Mouse (Mus musculus) forebrain, embryonic 16.5 days (tissue): Measurements from ENCODE around the gene P4hb. TPM values are rescaled to one million over a fixed set of nuclear protein-coding genes. Genes with fewer than 3 reads are reported as not detected.

ENCODE experiments used
- ATAC-seq: fragments of 200-750 bp; cut with Nextera tagmentation; 2 replicates; pipeline ENCODE4 v1.8.0; 2017; ENCODE audit warnings: mild to moderate bottlenecking, moderate library complexity
- H3K27ac ChIP-seq: fragments of 300-500 bp; sonication (generic); 2 replicates; pipeline ENCODE4 v1.5.1; 2014; ENCODE audit warnings: low read length, control low read depth
- H3K27me3 ChIP-seq: fragments of 300-500 bp; sonication (generic); replicated peaks from 2 replicates; pipeline ENCODE4 v1.6.1; 2014; ENCODE audit warnings: low read length; ENCODE audit not compliant: control insufficient read depth, insufficient read depth
- H3K36me3 ChIP-seq: fragments of 300-500 bp; sonication (generic); 2 replicates; pipeline ENCODE4 v1.6.1; 2014; ENCODE audit not compliant: control insufficient read depth, insufficient read depth
- H3K4me1 ChIP-seq: fragments of 300-500 bp; sonication (generic); replicated peaks from 2 replicates; pipeline ENCODE4 v1.6.1; 2014; ENCODE audit warnings: low read length; ENCODE audit not compliant: control insufficient read depth, insufficient read depth
- H3K4me2 ChIP-seq: fragments of 300-500 bp; sonication (generic); 2 replicates; pipeline ENCODE4 v1.6.1; 2014; ENCODE audit warnings: mild to moderate bottlenecking, low read length, control low read depth
- H3K4me3 ChIP-seq: fragments of 300-500 bp; sonication (generic); replicated peaks from 2 replicates; pipeline ENCODE4 v1.5.1; 2014; ENCODE audit warnings: mild to moderate bottlenecking, low read length, control low read depth
- H3K9ac ChIP-seq: fragments of 300-500 bp; sonication (generic); replicated peaks from 2 replicates; pipeline ENCODE4 v1.6.1; 2014; ENCODE audit warnings: low read depth, low read length, control low read depth
- H3K9me3 ChIP-seq: fragments of 300-500 bp; sonication (generic); 2 replicates; pipeline ENCODE4 v1.6.1; 2016; ENCODE audit warnings: low read length; ENCODE audit not compliant: control insufficient read depth
- WGBS: fragments of 180-500 bp; shearing (Covaris S2); extraction: QIAGEN DNeasy Blood & Tissue Kit; methylation state at CpG from one replicate; pipeline ENCODE4 v1.1.7; 2014; 5-methylcytosine and 5-hydroxymethylcytosine counted together
- polyA plus RNA-seq: library from polyadenylated mRNA; unstranded; fragments of >200 nt; fragmentation: Nextera tagmentation; extraction: Ambion mirVana; gene quantifications from 2 replicates; pipeline ENCODE4 v1.2.1, GENCODE M21; 2015

P4hb gene
- polyA plus RNA-seq, result 238 and 265 TPM in 2 replicates

DNA sequence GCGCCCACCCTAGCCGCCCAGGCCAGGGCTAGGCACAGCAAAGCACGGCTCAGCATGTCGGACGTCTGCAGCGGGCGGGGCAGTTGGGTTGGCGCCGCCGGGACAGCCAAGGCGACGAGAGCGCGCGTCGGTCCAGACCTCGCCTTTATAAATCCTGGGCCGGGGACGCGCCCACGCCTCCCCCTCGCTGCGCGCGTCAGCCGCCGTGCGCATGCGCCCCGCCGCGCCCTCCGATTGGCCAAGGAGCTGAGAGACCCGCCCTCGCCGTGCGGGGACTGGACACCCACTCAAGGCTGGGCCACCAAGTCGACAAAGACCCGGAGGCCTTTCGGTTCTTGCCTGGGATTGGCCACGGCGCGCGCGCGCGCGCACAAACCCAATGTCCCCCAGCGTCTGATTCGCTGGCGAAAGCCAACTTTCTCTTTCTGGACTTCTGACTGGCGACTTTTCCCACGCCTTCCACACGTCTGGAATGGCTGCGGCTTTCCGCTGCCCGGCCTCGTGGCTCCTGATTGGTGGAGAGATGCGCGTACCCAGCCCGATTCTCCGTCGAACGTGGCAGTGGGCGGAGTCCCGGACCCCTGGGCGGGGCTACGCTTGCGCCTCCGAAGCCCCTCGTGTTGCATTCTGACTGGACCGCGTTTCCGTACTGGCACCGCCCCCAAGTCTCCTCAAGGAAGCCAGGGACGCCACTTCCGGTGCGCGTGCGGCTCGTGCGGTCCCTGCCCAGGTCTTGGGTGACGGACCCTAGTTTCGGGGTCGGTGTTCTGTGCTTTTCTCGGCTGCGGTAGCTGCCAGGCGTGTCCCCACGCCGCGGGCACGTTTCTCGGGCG lies at the start of gene P4hb:
P4hb (minus strand) TSS at position 502 of the 833 bp plus-strand sequence.
- Histone ChIP-seq H3K27ac (peak within 1 kb of the TSS; percentile 91), H3K4me3 (peak within 1 kb of the TSS; percentile 97), H3K27me3 (no peaks in the 10 kb centered on the region), H3K9ac (peak within 1 kb of the TSS; percentile 90), H3K9me3 (no peaks in the 10 kb centered on the region), H3K4me2 (peak within 1 kb of the TSS; percentile 82), H3K36me3 (peaks cover 14% of the 10 kb centered on the region; the same call in 1 of the 2 replicates), H3K4me1 (peaks cover 19% of the 10 kb centered on the region)
- under 1% methylated on average over 88 of the region's 94 CpGs for whole genome bisulfite sequencing
- ATAC-seq, result peak; percentile 96

DNA sequence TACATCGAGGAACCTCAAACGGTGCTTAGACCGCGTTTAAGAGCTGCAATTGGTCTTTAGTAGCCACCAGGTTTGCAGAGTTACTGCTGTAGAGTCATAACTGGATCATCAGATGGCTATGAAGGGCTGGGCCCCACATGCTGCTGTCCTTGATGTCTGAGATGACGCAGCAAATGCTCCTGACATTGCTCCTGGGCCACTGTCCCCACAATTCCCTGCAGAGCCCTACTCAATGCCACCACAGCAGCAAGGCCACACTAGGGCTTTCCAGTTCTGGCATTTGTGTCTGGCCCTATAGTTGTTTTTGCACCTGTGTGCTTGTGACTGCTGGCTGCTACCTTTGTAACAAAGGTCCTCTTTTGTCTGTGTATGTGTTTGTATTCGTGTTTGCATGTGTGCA lies 49.8 kb upstream of the P4hb start:
- Histone ChIP-seq H3K4me3 (no peak overlapping the region), H3K27ac (no peak overlapping the region), H3K9me3 (no peaks in the 10 kb centered on the region), H3K36me3 (peaks cover 18% of the 10 kb centered on the region), H3K27me3 (no peaks in the 10 kb centered on the region), H3K4me1 (peaks cover 15% of the 10 kb centered on the region), H3K4me2 (no peak overlapping the region), H3K9ac (no peak overlapping the region)
- WGBS, result 91% methylated on average over 6 of the region's 6 CpGs
- no peak for ATAC-seq

DNA sequence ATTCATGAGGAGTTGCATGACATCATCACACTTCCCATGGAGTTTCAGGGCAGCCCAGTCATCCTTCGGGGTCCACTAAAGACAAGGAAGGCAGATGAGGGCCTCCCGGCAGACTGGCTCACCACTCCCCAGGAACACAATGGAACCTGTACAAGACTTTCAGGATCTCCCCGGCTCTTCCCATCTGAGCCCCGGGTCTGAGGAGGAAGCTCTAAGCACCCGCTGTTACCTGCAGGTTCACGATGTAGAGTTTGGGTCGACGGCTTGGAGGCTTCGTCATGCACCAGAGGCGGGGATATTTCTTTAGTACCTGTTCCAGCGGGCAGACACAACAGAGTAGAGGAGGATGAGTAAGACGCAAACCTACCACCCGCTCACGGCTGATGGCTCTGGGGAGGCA lies 47.1 kb upstream of the P4hb start:
- H3K4me3 ChIP-seq, result no peak overlapping the region
- no peak overlapping the region for H3K4me2 ChIP-seq
- peaks cover 18% of the 10 kb centered on the region for H3K36me3 ChIP-seq
- peaks cover 28% of the 10 kb centered on the region for H3K4me1 ChIP-seq
- no peak overlapping the region for H3K27ac ChIP-seq
- H3K27me3 ChIP-seq, result no peaks in the 10 kb centered on the region
- WGBS, result 90% methylated on average over 14 of the region's 14 CpGs
- no peak overlapping the region for H3K9ac ChIP-seq
- no peaks in the 10 kb centered on the region for H3K9me3 ChIP-seq
- no peak for ATAC-seq

DNA sequence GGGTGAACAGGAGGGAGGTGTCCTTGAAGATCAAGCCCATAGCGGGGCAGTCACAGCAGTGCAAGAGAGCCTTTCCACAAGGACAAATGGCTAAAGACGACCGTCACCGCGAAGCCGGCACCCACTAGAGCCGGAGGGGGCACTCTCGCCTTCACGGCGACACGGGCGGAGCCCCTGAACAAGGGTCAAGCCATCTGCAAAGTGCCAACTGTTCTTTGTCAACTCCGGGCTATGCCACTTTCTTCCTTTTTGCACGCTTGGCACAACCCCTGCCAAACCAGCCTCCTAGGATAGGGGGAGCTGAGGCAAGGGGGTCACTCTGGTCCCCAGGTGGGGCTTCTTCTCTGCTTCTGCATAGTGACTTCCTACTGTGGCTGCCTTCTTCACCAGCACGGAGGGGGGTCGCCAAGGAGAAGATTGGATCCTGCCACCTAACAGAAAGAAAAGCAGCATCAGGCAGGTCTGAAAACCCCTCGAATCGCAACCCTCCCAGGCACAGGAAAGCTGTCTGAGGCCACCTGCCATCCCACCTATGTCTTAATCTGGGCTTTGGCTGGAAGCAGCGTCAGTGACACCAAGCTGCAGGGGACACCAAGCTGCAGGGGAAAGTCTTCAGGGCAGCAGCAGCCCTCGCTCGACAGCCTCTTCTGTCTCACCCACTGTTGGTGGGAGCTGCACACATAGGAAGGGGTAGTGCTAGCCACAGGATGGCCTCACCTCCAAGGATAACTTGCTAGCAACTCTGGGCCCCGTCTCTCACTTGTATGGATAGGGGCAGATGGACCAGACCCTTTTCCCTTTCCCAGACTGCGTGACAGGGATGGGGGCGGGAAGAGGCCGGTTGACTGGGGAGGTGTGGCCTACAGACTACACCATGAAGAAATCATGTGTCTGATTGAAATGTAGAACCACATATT lies 45.8 kb upstream of the P4hb start:
- 92% methylated on average over 25 of the region's 25 CpGs for WGBS
- H3K36me3 ChIP-seq, result peaks cover 22% of the 10 kb centered on the region
- no peak overlapping the region for H3K4me3 ChIP-seq

DNA sequence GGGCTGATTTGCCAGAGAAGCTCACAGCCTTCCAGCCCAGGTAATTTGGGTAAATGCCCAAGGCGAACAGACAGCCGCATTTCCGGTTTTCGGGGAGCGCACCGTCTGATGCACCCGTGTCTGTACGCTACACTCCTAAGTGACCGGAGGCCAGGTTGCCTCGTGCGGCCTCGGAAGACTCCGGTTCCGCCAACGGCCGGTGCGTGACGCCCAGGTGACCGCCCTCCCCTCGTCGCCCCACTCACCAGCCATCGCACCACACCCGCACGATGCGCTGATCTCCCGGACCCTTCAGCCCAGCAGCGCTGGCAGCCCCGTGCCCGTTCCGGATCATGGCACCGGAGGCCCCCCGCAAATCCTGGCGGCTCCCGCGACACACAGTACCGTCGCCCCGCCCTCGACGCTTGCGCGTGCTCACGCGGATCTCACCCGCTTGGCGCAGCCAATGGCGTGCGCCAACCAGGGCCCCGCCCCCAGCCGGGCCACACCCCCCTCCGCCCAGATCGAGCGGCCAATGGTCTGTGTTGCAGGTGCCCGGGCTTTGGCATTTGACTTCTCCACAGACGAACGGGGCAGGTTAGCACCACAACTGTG lies 44.6 kb upstream of the P4hb start, which contains the start of gene Pcyt2:
Pcyt2 (minus strand) TSS at position 418 of the 594 bp plus-strand sequence.
- peak within 1 kb of the TSS; percentile 67 for H3K27ac ChIP-seq
- peak; percentile 96 for ATAC-seq
- H3K36me3 ChIP-seq, result peaks cover 22% of the 10 kb centered on the region
- H3K9me3 ChIP-seq, result no peaks in the 10 kb centered on the region
- WGBS, result under 1% methylated on average over 56 of the region's 56 CpGs
- peak within 1 kb of the TSS; percentile 78 for H3K9ac ChIP-seq
- H3K4me3 ChIP-seq, result peak within 1 kb of the TSS; percentile 67
- peak within 1 kb of the TSS; percentile 62 for H3K4me2 ChIP-seq
- H3K4me1 ChIP-seq, result peaks cover 17% of the 10 kb centered on the region
- H3K27me3 ChIP-seq, result no peaks in the 10 kb centered on the region

More for the DNA sequence above, 45.8 kb upstream of the P4hb start:
- H3K27me3 ChIP-seq, result no peaks in the 10 kb centered on the region
- peaks cover 21% of the 10 kb centered on the region for H3K4me1 ChIP-seq
- no peak overlapping the region for H3K27ac ChIP-seq
- H3K9ac ChIP-seq, result no peak overlapping the region
- ATAC-seq, result no peak
- no peak overlapping the region for H3K4me2 ChIP-seq
- H3K9me3 ChIP-seq, result no peaks in the 10 kb centered on the region

DNA sequence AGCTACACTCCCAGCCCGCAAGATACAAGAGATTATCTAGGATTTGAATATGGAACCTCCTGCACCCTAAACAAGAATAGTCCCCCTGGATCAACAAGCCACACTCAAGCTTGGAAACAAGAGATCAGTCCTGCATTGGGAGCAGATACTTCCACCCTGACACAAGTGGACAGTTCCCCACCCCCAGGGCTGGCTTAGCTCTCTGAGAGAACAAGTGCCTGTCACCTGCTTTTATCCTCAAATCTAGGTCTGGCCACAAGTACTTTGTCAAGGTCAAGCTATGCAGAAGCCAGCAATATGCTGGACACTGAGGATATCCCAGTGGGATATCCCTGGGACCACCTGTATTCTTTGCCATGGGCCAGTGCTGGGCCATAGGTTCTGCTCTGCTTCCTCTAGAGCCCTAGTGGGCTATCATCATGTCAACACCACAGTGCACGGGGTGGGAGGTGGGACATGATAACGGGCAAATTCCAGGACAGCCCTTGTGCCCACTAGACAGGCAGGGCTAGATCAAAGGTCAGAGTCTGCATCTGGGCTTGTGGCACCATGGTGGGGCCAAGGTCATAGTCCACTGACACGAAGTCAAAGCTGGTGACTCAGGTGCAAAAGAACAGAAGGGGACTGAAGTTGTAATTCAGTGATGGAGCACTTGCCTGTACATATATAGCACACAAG lies 43.7 kb upstream of the P4hb start:
- 44% methylated on average over 4 of the region's 4 CpGs for WGBS
- ATAC-seq, result no peak
- peaks cover 22% of the 10 kb centered on the region for H3K36me3 ChIP-seq
- H3K27ac ChIP-seq, result peak overlapping the region; percentile 33; the same call in 1 of the 2 replicates
- H3K9ac ChIP-seq, result peak overlapping the region; percentile 78
- no peaks in the 10 kb centered on the region for H3K9me3 ChIP-seq
- H3K4me1 ChIP-seq, result peaks cover 17% of the 10 kb centered on the region
- no peaks in the 10 kb centered on the region for H3K27me3 ChIP-seq
- peak overlapping the region; percentile 62 for H3K4me2 ChIP-seq
- peak overlapping the region; percentile 67 for H3K4me3 ChIP-seq

DNA sequence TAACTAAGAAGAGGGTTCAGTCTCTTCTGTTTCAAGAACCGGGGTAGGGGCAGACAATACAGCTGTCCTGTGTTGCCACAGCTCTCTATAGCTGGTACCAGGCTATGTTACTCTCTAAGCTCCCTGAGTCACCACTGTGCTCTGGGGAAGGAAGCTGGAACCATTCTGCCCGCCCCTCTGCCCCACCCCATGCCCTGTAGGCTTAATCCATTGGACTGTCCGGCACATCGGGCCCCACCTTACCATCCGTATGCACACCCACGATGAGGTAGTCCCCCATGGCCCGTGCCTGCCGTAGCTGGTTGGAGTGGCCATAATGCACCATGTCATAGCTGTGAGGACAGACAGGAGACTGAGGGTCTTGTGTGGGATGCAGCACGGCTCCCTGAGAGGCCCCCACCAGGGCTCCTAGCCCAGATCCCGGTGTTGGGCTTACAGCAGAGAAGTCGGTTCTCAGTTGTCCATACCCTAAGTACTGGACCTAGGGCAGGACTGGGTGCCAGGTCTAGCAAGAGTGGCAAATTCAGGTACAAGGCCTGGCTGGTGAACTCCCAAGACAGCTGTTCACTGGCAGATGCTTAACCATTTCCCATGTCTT lies 42.7 kb upstream of the P4hb start:
- Histone ChIP-seq H3K9ac (no peak overlapping the region), H3K27ac (no peak overlapping the region), H3K27me3 (no peaks in the 10 kb centered on the region), H3K4me1 (peaks cover 17% of the 10 kb centered on the region), H3K4me2 (no peak overlapping the region), H3K36me3 (peaks cover 27% of the 10 kb centered on the region), H3K9me3 (no peaks in the 10 kb centered on the region), H3K4me3 (no peak overlapping the region)
- no peak for ATAC-seq
- 93% methylated on average over 11 of the region's 11 CpGs for WGBS

DNA sequence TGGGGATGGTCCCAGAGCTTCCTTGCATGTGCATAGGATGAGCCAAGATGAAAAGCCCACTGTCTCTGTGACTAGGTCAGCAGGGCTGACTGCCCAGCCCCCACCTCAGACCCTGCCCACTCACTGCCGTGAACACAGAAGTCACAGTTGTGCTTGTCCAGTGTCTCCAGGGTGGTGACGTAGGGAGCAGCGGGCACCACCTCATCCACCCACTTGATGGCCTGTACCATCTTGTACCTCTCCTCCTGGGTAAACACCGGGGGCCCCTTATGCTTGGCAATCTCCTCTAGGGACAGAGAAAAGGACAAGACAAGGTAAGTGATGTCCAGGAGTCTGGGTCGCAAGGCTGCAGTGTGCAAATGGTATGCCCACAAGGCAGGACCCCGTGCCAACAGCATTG lies 42.1 kb upstream of the P4hb start:
- no peaks in the 10 kb centered on the region for H3K27me3 ChIP-seq

More for the DNA sequence above, 42.1 kb upstream of the P4hb start:
- Histone ChIP-seq H3K4me3 (no peak overlapping the region), H3K4me1 (peaks cover 17% of the 10 kb centered on the region), H3K4me2 (no peak overlapping the region), H3K9ac (no peak overlapping the region), H3K36me3 (peaks cover 24% of the 10 kb centered on the region), H3K9me3 (no peaks in the 10 kb centered on the region), H3K27ac (no peak overlapping the region)
- WGBS, result 94% methylated on average over 6 of the region's 6 CpGs
- no peak for ATAC-seq
